Comparison of ENCODE assay signal across 8 mouse cellular contexts in genomic region chr3:96246427-96246856, GRCm38 (mm10). TPM values are rescaled to one million over a fixed set of nuclear protein-coding genes. Genes with fewer than 3 reads are reported as not detected.
A peak's percentile ranks its signal among the peaks of the same experiment; 100 is the strongest.
DNase-seq lines count a peak whose midpoint lies in the region; ATAC-seq and TF ChIP-seq lines count a peak whose summit lies in the region.
"Not testable (repeated sequence)": the region's sequence is repeated elsewhere in the genome, so short reads cannot be mapped to it uniquely, and the experiment has no call there.
"Had no signal": no experiment of that assay in that cellular context is flagged by ENCODE, and none has a peak within 500 bp of the region (broad histone marks: within the 10 kb centered on the region; RNA-seq: fewer than 3 reads in every experiment).

Hist2h3c1 (plus strand) TSS chr3:96246685.

- no CpG with 5 or more reads among the region's 47 CpGs for WGBS in forebrain, embryonic 10.5 days
- no CpG with 5 or more reads among the region's 47 CpGs for WGBS in heart, embryonic 12.5 days
- WGBS in intestine, embryonic 14.5 days: no CpG with 5 or more reads among the region's 47 CpGs
- WGBS in limb, embryonic 14.5 days: no CpG with 5 or more reads among the region's 47 CpGs
- WGBS in neural tube, embryonic 13.5 days: 0% methylated on average over 9 of the region's 47 CpGs

- H3K4me2 ChIP-seq in heart, embryonic 12.5 days: peak within 1 kb of the TSS; percentile 64
- peak within 1 kb of the TSS; percentile 56 for H3K4me2 ChIP-seq in intestine, embryonic 14.5 days (ENCODE audit: low read length)
- peak within 1 kb of the TSS; percentile 49 for H3K4me2 ChIP-seq in limb, embryonic 14.5 days (replicated peaks; ENCODE audit: low read depth, low read length, severe bottlenecking)
- H3K4me2 ChIP-seq in neural tube, embryonic 13.5 days: peak within 1 kb of the TSS; percentile 51

- H3K27me3 ChIP-seq in forebrain, embryonic 10.5 days (ENCODE audit: poor library complexity, severe bottlenecking); heart, embryonic 12.5 days (replicated peaks); intestine, embryonic 14.5 days (replicated peaks; ENCODE audit: control insufficient read depth, insufficient read depth, low read length); limb, embryonic 14.5 days (ENCODE audit: control insufficient read depth, insufficient read depth, low read length); neural tube, embryonic 13.5 days: not testable (repeated sequence)

- not testable (repeated sequence) for H3K9me3 ChIP-seq in forebrain, embryonic 10.5 days; heart, embryonic 12.5 days (replicated peaks); intestine, embryonic 14.5 days (ENCODE audit: control insufficient read depth, low read length); limb, embryonic 14.5 days (ENCODE audit: control insufficient read depth, low read length); neural tube, embryonic 13.5 days

- peak; percentile 93 for ATAC-seq in heart, embryonic 12.5 days (ENCODE audit: insufficient number of reproducible peaks, low FRiP score)
- peak; percentile 90 for ATAC-seq in intestine, embryonic 14.5 days (replicated peaks; ENCODE audit: low FRiP score, low TSS enrichment, low read depth)
- ATAC-seq in limb, embryonic 14.5 days (ENCODE audit: low FRiP score, low read depth): peak; percentile 86
- ATAC-seq in megakaryocyte, adult 5-6 weeks (ENCODE audit: poor library complexity, severe bottlenecking): peak; percentile 69
- peak; percentile 91 for ATAC-seq in neural tube, embryonic 13.5 days (ENCODE audit: low read depth)

- H3K36me3 ChIP-seq in forebrain, embryonic 10.5 days (replicated peaks); heart, embryonic 12.5 days; intestine, embryonic 14.5 days (ENCODE audit: control insufficient read depth, insufficient read depth, low read length); limb, embryonic 14.5 days (ENCODE audit: control insufficient read depth, insufficient read depth, low read length); neural tube, embryonic 13.5 days: not testable (repeated sequence)

- DNase-seq in forebrain, embryonic 10.5 days (ENCODE audit: extremely low spot score, low spot score); intestine, embryonic 14.5 days (ENCODE audit: low spot score); limb, embryonic 14.5 days (ENCODE audit: low spot score): not testable (repeated sequence)

- not testable (repeated sequence) for H3K4me1 ChIP-seq in brown adipose tissue, adult 24 weeks (ENCODE audit: control insufficient read depth, insufficient read depth, insufficient read length, low read length)
- H3K4me1 ChIP-seq in forebrain, embryonic 10.5 days: peaks cover 64% of the 10 kb centered on the region
- H3K4me1 ChIP-seq in heart, embryonic 12.5 days (replicated peaks): peaks cover 35% of the 10 kb centered on the region
- peaks cover 14% of the 10 kb centered on the region; the same call in 1 of the 2 replicates for H3K4me1 ChIP-seq in intestine, embryonic 14.5 days (replicated peaks; ENCODE audit: control insufficient read depth, insufficient read depth, low read length)
- peaks cover 25% of the 10 kb centered on the region for H3K4me1 ChIP-seq in limb, embryonic 14.5 days (ENCODE audit: control insufficient read depth, insufficient read depth, low read length)
- peaks cover 34% of the 10 kb centered on the region for H3K4me1 ChIP-seq in neural tube, embryonic 13.5 days (replicated peaks)

- peak within 1 kb of the TSS; percentile 61 for H3K4me3 ChIP-seq in brown adipose tissue, adult 24 weeks (ENCODE audit: insufficient read depth, low read depth, low read length)
- H3K4me3 ChIP-seq in forebrain, embryonic 10.5 days: peak within 1 kb of the TSS; percentile 57
- peak within 1 kb of the TSS; percentile 48 for H3K4me3 ChIP-seq in heart, embryonic 12.5 days
- H3K4me3 ChIP-seq in intestine, embryonic 14.5 days (ENCODE audit: low read depth, low read length): peak within 1 kb of the TSS; percentile 48
- H3K4me3 ChIP-seq in limb, embryonic 14.5 days (replicated peaks; ENCODE audit: low read length): peak within 1 kb of the TSS; percentile 39
- H3K4me3 ChIP-seq in neural tube, embryonic 13.5 days: peak within 1 kb of the TSS; percentile 36

- H3K27ac ChIP-seq in brown adipose tissue, adult 24 weeks (replicated peaks; ENCODE audit: low read depth, low read length): peak within 1 kb of the TSS; percentile 70
- H3K27ac ChIP-seq in forebrain, embryonic 10.5 days: peak within 1 kb of the TSS; percentile 91
- peak within 1 kb of the TSS; percentile 83 for H3K27ac ChIP-seq in heart, embryonic 12.5 days (ENCODE audit: poor library complexity, severe bottlenecking)
- peak within 1 kb of the TSS; percentile 77 for H3K27ac ChIP-seq in intestine, embryonic 14.5 days (ENCODE audit: low read depth)
- peak within 1 kb of the TSS; percentile 65; the same call in 1 of the 2 replicates for H3K27ac ChIP-seq in limb, embryonic 14.5 days (replicated peaks; ENCODE audit: low read depth, low read length)
- peak within 1 kb of the TSS; percentile 81; the same call in 1 of the 2 replicates for H3K27ac ChIP-seq in neural tube, embryonic 13.5 days (replicated peaks)

- H3K9ac ChIP-seq in heart, embryonic 12.5 days: peak within 1 kb of the TSS; percentile 67
- peak within 1 kb of the TSS; percentile 62 for H3K9ac ChIP-seq in intestine, embryonic 14.5 days (ENCODE audit: low read length)
- H3K9ac ChIP-seq in limb, embryonic 14.5 days (ENCODE audit: low read depth, low read length, severe bottlenecking): peak within 1 kb of the TSS; percentile 59
- peak within 1 kb of the TSS; percentile 62 for H3K9ac ChIP-seq in neural tube, embryonic 13.5 days

- not testable (repeated sequence) for TF ChIP-seq POLR2A in limb, embryonic 14.5 days (IDR thresholded peaks at IDR 0.05; ENCODE audit: borderline replicate concordance, extremely low read depth, insufficient read depth, insufficient read length)

RNA-seq across cellular contexts. Expression of gene Hist2h3c1, which starts in this region (rescaled TPM):
- polyA plus RNA-seq in brown adipose tissue, adult 24 weeks (2012; ENCODE audit: insufficient read depth, insufficient read length, missing spikeins): not detected in 2 replicates
- 0.86 TPM in 1 of 2 replicates, not detected in the other for polyA plus RNA-seq in forebrain, embryonic 10.5 days (2016; fragmentation: Nextera tagmentation; extraction: Ambion mirVana)
- polyA plus RNA-seq in heart, embryonic 12.5 days (2016; fragmentation: Nextera tagmentation; extraction: Ambion mirVana): 0.64 and 1.4 TPM in 2 replicates
- 0.56 and 2.0 TPM in 2 replicates for polyA plus RNA-seq in intestine, embryonic 14.5 days (2014; fragmentation: Nextera tagmentation; extraction: Ambion mirVana)
- not detected in 2 replicates for polyA plus RNA-seq in limb, embryonic 14.5 days (2012; rRNA removed)
- 0.66 and 2.4 TPM in 2 replicates for polyA plus RNA-seq in limb, embryonic 14.5 days (2014; fragmentation: Nextera tagmentation; extraction: Ambion mirVana)
- total RNA-seq in megakaryocyte, adult 5-6 weeks (2015): 17.8 and 20.2 TPM in 2 replicates
- 2.8 TPM in 1 of 2 replicates, not detected in the other for total RNA-seq in megakaryocyte, adult 5-6 weeks (2017)
- polyA plus RNA-seq in neural tube, embryonic 13.5 days (2015; fragmentation: Nextera tagmentation; extraction: Ambion mirVana): 0.38 and 0.96 TPM in 2 replicates
- total RNA-seq: heart, postnatal 36 days had no signal

Comparison
In these comparisons a context has a peak if more than half of its experiments do, and no peak if none do; other contexts are left out.
1. Peak in ATAC-seq, H3K4me3 ChIP-seq, H3K27ac ChIP-seq, H3K9ac ChIP-seq and H3K4me2 ChIP-seq in neural tube, embryonic 13.5 days; RNA of the gene not detected or under 1 TPM.